Mouse (Mus musculus): Measurements from ENCODE around the gene Sapcd1.

Gene Sapcd1

DNA sequence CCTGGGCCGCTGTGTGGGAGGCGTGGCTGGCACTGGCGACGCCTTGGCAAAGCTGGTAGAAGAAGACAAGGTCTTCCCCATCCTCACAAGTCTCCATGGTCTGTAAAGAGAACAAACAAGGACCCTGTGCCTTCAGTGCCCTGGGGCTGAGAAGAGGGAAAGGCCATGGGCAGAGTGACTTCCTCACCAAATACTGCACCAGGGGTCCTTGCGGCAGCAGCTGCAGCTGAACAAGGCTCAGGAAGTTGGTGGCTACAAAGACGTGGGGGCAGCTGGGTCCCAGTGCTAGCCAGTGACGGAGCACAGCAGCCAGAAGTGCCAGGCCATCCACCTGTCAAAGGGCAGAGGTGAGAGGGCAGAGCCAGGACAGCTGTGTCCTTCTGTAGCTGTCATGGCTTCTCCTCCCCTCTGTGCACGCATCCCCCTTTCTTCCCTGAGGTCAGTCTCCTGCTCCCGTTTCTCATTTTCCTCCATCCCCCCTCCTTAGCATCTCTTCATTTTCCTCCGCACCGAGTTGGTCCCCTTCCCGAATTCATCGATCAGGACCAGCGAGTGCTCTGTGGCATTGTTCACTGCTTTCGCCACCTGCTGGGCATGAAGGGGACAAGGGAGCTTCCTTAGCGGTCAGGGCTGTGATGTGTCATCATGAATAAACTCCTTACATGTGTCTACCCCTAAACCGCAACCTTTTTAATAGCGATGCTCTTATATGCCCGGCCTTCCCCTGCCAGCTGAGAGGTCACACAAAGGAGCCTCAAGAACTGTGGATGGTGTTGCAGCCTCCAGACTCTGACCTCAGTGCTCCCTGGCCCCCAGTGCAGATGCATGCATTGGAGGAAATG is 2.1 kb upstream of the Sapcd1 start:
- DNase-seq (ENCODE audit: low spot score): peak; percentile 30

DNA sequence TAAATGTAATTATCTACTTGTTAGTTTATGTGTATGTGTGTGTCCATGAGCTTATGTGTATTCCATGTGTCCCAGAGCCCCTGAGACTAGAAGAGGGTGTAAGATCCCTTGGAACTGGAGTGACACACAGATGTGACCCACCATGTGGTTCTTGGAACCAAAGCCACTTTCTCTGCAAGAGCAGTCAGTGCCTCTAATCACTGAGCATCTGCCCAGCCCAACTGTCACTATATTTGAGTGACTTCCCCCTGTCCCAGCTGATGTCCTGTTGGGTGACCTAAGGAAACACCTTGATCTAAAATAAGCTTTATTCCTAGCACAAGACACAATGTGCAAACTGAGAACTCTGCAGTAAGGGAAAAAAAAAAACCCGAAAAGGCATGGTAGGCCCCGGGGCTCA is 499 bp upstream of the Sapcd1 start:
- no peak for DNase-seq (ENCODE audit: low spot score)

DNA sequence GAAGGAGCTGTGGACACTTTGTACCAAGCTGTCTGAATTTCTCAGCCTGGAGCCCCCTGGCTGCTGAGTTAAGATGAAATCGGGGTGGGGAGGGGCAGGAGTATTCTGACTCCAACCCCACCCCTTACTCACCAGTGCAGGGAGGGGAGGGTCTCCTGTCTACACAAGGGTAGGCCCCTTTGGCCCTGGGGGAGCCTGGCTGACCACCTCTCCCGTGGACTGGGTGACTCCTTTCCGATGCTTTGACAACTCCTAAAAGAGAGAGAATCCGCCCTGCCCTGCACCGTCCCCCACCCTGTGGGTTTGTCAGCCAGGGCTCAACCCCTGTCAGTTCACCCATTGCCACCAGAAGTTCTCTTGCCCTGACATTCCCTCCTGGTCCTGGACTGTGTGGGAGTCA is 1.6 kb downstream of the Sapcd1 start:
- DNase-seq (ENCODE audit: low spot score): no peak

DNA sequence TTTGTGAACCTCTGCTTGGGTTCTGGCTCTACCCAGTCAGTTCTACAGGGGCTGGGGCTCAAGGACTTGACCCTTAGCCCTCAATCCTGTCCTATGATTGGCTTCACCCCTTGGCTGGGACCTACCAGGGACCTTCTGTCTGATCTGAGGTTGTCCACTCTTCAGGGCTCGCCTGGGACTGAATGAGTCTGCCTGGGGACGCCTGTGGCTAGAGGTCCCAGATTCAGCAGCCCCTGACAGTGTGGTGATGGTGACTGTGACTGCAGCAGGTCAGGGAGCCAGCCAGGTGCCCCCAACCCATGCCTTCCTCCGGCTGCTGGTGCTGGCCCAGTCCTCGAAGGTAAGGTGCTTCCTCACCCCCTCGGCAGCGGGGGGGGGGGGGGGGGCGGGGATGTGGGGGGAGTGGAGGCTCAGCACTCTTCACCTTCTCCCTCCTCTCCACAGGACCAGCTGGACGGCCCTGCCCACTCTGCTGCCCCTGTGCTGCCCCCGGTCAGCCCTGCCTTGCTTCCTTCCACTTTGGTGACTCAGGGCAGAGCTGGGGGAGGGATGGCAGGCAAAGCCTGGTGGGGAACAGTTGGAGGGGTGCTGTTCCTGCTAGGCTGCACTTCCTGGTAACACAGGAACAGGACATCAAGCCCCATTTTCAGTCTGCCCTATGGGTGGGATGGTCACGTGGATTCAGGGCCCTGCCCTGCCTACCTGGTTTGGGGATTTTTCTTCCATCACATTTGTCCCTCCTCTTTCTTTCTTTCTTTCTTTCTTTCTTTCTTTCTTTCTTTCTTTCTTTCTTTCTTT is 2.9 kb downstream of the Sapcd1 start:
- DNase-seq (ENCODE audit: low spot score): no peak

DNA sequence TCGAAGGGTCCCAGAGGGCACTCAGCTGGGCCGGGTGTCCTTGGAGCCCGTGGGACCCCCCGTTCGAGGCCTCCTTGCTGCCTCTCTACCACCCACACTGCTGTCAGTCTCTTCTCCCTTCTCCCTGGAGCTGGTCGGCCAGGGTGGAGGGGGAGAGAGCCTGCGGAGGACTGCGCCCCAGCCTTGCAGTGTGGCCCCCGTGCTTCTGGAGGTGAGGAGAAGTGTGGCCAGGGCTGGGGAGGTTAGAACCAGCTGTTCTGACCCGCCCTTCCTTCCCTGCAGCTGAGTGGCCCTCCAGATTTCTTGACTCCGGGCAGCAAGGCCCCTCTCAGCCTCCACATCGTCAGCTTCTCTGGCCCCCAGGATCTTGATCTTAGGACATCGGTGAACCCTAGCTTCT is 3.6 kb downstream of the Sapcd1 start:
- DNase-seq (ENCODE audit: low spot score): no peak

DNA sequence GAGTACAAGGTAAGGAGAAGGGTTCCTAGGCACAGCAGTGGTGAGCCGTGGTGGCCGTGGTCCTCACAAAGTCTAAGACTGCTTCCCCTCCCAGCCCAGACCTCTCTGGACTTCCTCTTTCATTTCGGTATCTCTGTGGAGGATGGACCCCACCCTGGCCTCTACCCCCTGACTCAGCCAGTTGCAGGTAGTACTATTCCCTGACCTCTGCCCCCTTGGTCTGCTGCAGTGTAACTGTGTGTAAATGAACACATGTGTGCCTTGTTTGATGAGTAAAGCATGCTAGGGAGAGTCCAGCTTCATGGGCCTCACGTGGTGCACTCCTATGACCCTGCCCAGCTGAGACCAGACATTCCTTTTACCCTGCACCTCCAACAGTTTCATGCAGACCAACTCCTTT is 4.1 kb downstream of the Sapcd1 start:
- no peak for DNase-seq (ENCODE audit: low spot score)

DNA sequence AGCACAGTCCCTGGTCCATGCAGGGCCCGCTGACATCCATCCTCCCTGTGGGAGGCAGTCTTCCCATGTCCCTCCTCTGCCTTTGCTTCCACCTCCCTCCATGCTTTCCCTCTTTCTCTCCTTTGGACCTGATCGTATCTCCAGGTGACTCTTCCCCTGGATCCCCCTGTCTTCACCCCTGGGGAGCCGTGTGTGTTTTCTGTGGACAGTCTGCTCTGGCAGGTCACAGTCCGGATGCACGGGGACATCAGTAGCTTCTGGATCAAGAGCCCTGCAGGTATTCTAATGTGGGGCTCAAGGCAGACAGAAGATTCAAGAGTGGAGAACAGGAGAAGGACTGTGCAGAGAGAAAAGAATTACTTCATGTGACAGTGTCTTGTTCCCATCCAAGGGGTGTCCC is 4.6 kb downstream of the Sapcd1 start:
- no peak for DNase-seq (ENCODE audit: low spot score)

- DNase-seq (ENCODE audit: low spot score): no peak
These were observed 5.2 kb downstream of the Sapcd1 start for GRCm38 (mm10) chr17:35022541-35023060.

GRCm38 (mm10) chr17:35021842-35022477 is 5.9 kb downstream of the Sapcd1 start:
- peak; percentile 75 for DNase-seq (ENCODE audit: low spot score)

- peak; percentile 88 for DNase-seq (ENCODE audit: low spot score)
These were observed 6.5 kb downstream of the Sapcd1 start for GRCm38 (mm10) chr17:35021163-35021808.

DNA sequence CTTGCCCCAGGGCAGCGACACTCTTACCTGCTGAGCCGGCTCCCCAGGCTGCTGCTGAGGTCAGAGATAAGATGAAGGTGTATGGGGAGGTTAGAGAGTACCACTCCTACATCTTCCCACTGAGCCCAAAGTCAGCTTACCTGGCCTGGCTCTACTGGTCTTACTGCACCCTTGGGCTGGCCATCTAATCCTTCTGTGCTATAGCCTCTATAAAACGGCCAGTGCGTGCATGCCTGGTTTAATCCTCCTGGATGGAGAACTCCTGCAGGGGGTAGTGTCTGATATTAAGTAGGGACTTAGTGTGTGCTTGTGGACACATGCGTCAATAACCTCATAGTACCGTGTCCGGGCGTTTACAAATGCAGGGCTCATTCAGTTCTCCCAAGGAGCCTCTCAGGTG is 7.3 kb downstream of the Sapcd1 start:
- no peak for DNase-seq (ENCODE audit: low spot score)

DNA sequence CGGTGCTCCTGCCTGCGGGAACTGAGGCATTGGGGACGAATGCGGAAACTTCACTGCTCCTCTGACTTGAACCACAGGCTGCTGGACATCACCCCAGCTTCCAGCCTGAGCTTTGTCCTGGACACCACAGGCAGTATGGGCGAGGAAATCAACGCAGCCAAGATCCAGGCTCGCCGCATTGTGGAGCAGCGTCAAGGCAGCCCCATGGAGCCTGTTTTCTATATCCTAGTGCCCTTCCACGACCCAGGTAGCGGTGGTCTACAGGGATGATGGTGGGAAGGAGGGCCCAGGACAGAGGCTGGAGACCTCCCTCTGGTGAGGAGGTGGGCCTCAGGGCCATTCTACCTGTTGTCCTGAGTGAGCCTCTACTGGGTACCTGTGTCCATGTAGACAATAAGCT is 7.9 kb downstream of the Sapcd1 start:
- DNase-seq (ENCODE audit: low spot score): no peak

- no peak for DNase-seq (ENCODE audit: low spot score)
These were observed 9.6 kb downstream of the Sapcd1 start for GRCm38 (mm10) chr17:35018171-35018570.

GRCm38 (mm10) chr17:35017706-35018030 is 10.1 kb downstream of the Sapcd1 start:
- DNase-seq (ENCODE audit: low spot score): no peak

- no peak for DNase-seq (ENCODE audit: low spot score)
These were observed 10.8 kb downstream of the Sapcd1 start for GRCm38 (mm10) chr17:35016791-35017705.

- no peak for DNase-seq (ENCODE audit: low spot score)
These were observed 11.4 kb downstream of the Sapcd1 start, which contains the start of gene Vwa7 for GRCm38 (mm10) chr17:35016376-35016775. Gene Vwa7 (plus strand): TSS chr17:35016579.

- no peak for DNase-seq (ENCODE audit: low spot score)
These were observed 12.5 kb downstream of the Sapcd1 start for GRCm38 (mm10) chr17:35015296-35015695.

DNA sequence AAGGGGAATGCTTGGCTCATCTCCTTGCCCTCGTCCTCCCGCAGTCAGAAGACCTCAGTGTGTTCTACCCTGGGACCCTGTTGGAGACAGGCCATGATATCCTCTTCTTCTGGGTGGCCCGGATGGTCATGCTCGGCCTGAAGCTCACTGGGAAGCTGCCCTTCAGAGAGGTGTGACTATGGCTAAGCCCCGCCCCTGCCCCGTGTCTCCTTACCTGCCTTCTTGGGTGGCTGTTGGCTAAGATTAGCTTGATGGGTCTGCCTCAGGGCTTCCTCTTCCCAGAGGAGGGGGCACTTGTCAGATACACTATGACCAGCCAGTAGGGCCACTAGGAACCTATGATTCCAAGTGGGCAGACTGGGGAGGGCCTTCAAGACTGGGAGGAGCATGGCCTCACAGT is 14.6 kb downstream of the Sapcd1 start:
- DNase-seq (ENCODE audit: low spot score): no peak

DNA sequence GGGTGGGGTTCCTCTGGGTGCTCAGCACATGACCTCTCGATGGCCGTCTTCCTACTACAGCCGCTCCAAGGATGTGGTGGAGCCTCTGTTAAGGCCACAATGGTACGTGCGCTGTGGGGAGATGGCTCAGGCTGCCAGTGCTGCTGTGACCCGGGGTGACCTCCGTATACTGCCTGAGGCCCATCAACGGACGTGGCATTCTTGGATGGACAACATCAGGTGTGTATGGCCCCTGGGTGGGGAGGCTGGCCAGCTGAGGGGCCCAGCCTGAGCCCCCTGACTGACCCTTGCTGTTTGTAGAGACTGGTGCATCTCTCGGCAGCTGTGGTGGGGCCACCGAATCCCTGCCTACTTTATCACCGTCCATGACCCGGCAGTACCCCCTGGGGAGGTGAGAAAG is 15.4 kb downstream of the Sapcd1 start:
- no peak for DNase-seq (ENCODE audit: low spot score)

DNA sequence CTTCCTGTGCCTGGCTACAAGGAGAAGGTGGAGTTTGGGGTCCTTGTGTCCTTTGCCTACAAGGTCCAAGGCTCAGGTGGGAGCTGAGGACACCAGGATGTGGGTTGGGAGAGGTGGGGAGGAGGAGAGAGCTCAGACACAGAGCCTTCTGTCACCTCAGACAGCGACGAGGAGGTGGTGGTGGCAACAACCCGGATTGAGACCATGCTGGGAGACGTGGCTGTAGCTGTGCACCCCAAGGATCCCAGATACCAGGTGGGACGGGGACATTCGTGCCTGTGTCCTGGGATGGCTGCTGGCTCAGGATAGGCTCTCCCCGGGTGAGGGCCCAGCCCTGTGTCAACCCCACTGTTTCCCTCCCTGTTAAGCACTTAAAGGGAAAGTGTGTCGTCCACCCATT is 16.4 kb downstream of the Sapcd1 start:
- no peak for DNase-seq (ENCODE audit: low spot score)

GRCm38 (mm10) chr17:35009586-35009985 is 18.2 kb downstream of the Sapcd1 start:
- no peak for DNase-seq (ENCODE audit: low spot score)
